Mouse (Mus musculus) thymus, adult 2 months (tissue): ENCODE results near the gene Slc22a14. TPM values are rescaled to one million over a fixed set of nuclear protein-coding genes. Genes with fewer than 3 reads are reported as not detected.

Experiments used
- DNase-seq: peaks from one replicate; pipeline ENCODE4 v3.0.0; 2021
- H3K27ac ChIP-seq: fragments of 200-500 bp; 2 replicates; pipeline ENCODE4 v1.5.1; 2012; ENCODE audit warnings: low read length, control low read depth; ENCODE audit not compliant: control insufficient read depth, insufficient read depth
- H3K27me3 ChIP-seq: fragments of 200-500 bp; 2 replicates; pipeline ENCODE4 v1.6.1; 2012; ENCODE audit warnings: mild to moderate bottlenecking, low read length, moderate library complexity, mixed read lengths; ENCODE audit not compliant: control insufficient read depth, insufficient read depth
- H3K36me3 ChIP-seq: fragments of 200-500 bp; 2 replicates; pipeline ENCODE4 v1.6.1; 2012; ENCODE audit warnings: mild to moderate bottlenecking, low read length, moderate library complexity; ENCODE audit not compliant: control insufficient read depth, insufficient read depth
- H3K4me1 ChIP-seq: fragments of 200-500 bp; replicated peaks from 2 replicates; pipeline ENCODE4 v1.6.1; 2012; ENCODE audit warnings: low read length; ENCODE audit not compliant: control insufficient read depth, insufficient read depth
- H3K4me3 ChIP-seq: fragments of 200-500 bp; 2 replicates; pipeline ENCODE4 v1.5.1; 2012; ENCODE audit warnings: mild to moderate bottlenecking, low read length, control low read depth, moderate library complexity; ENCODE audit not compliant: control insufficient read depth, insufficient read depth
- CTCF ChIP-seq: fragments of 200-500 bp; IDR thresholded peaks from 2 replicates; pipeline ENCODE4 v1.5.1; 2012; ENCODE audit warnings: mild to moderate bottlenecking, control low read depth, low read length, moderate library complexity, borderline replicate concordance; ENCODE audit not compliant: control insufficient read depth, poor library complexity, insufficient read depth; ENCODE audit errors: extremely low read depth
- POLR2A ChIP-seq: fragments of 200-500 bp; IDR thresholded peaks from 2 replicates; pipeline ENCODE4 v1.6.1; 2012; ENCODE audit warnings: mild to moderate bottlenecking, low read length, control low read depth, moderate library complexity; ENCODE audit not compliant: control insufficient read depth, poor library complexity, insufficient read depth; ENCODE audit errors: extremely low read depth
- WGBS: fragments of 180-500 bp; shearing (Covaris S2); methylation state at CpG from one replicate; pipeline ENCODE4 v1.1.7; 2018; 5-methylcytosine and 5-hydroxymethylcytosine counted together
- polyA plus RNA-seq: library from polyadenylated mRNA; depleted of rRNA; stranded (reverse); fragments of >200 nt; gene quantifications from 2 replicates; pipeline ENCODE4 v1.2.3, GENCODE M21; 2012

Gene Slc22a14
- polyA plus RNA-seq, 1 experiment, result 0.16 TPM

- Histone ChIP-seq H3K36me3 (no peaks in the 10 kb centered on the region), H3K4me3 (no peak overlapping the region), H3K4me1 (no peaks in the 10 kb centered on the region), H3K27ac (no peak overlapping the region), H3K27me3 (no peaks in the 10 kb centered on the region)
- TF ChIP-seq CTCF (no peak), POLR2A (no peak)
- WGBS, result 85% methylated on average over 8 of the region's 8 CpGs
- DNase-seq, result no peak
Measured at GRCm38 (mm10) chr9:119212996-119213395, 152.4 kb downstream of the Slc22a14 start.

- H3K27ac ChIP-seq, result no peak within 1 kb of the TSS
- no peak within 1 kb of the TSS for H3K4me3 ChIP-seq
Measured at GRCm38 (mm10) chr9:119208998-119209397, 156.4 kb downstream of the Slc22a14 start, which contains the start of gene Slc22a13. TSS of gene Slc22a13 (minus strand) at chr9:119209098.

GRCm38 (mm10) chr9:119207113-119207512, 158.2 kb downstream of the Slc22a14 start:
- no peaks in the 10 kb centered on the region for H3K36me3 ChIP-seq
- WGBS, result 75% methylated on average over 4 of the region's 4 CpGs
- H3K4me3 ChIP-seq, result no peak overlapping the region
- no peak for DNase-seq
- no peak for TF ChIP-seq CTCF
- TF ChIP-seq POLR2A, result no peak
- H3K27me3 ChIP-seq, result no peaks in the 10 kb centered on the region
- H3K4me1 ChIP-seq, result no peaks in the 10 kb centered on the region
- H3K27ac ChIP-seq, result no peak overlapping the region

More at GRCm38 (mm10) chr9:119208998-119209397, 156.4 kb downstream of the Slc22a14 start, which contains the start of gene Slc22a13:
- DNase-seq, result no peak
- H3K4me1 ChIP-seq, result no peaks in the 10 kb centered on the region
- H3K36me3 ChIP-seq, result no peaks in the 10 kb centered on the region
- H3K27me3 ChIP-seq, result no peaks in the 10 kb centered on the region
- TF ChIP-seq POLR2A, result no peak
- no peak for TF ChIP-seq CTCF
- WGBS, result 93% methylated on average over 4 of the region's 4 CpGs

GRCm38 (mm10) chr9:119206666-119207065, 158.7 kb downstream of the Slc22a14 start:
- H3K4me3 ChIP-seq, result no peak overlapping the region
- TF ChIP-seq CTCF, result no peak
- no peak for TF ChIP-seq POLR2A
- no peaks in the 10 kb centered on the region for H3K36me3 ChIP-seq
- H3K4me1 ChIP-seq, result no peaks in the 10 kb centered on the region
- no peaks in the 10 kb centered on the region for H3K27me3 ChIP-seq
- WGBS, result 76% methylated on average over 2 of the region's 2 CpGs
- no peak for DNase-seq
- no peak overlapping the region for H3K27ac ChIP-seq

GRCm38 (mm10) chr9:119205756-119206155, 159.6 kb downstream of the Slc22a14 start:
- no peak overlapping the region for H3K27ac ChIP-seq
- no peaks in the 10 kb centered on the region for H3K36me3 ChIP-seq
- H3K27me3 ChIP-seq, result no peaks in the 10 kb centered on the region
- no peak overlapping the region for H3K4me3 ChIP-seq
- no peaks in the 10 kb centered on the region for H3K4me1 ChIP-seq
- no peak for DNase-seq
- WGBS, result 90% methylated on average over 5 of the region's 5 CpGs
- TF ChIP-seq POLR2A, result no peak
- TF ChIP-seq CTCF, result no peak

GRCm38 (mm10) chr9:119203617-119204016, 161.7 kb downstream of the Slc22a14 start:
- WGBS, result 93% methylated on average over 9 of the region's 9 CpGs
- no peak for TF ChIP-seq POLR2A

GRCm38 (mm10) chr9:119201653-119202052, 163.7 kb downstream of the Slc22a14 start:
- no peaks in the 10 kb centered on the region for H3K27me3 ChIP-seq
- TF ChIP-seq CTCF (no peak), POLR2A (no peak)
- no peaks in the 10 kb centered on the region for H3K36me3 ChIP-seq
- no peaks in the 10 kb centered on the region for H3K4me1 ChIP-seq
- no peak for DNase-seq
- H3K27ac ChIP-seq, result no peak overlapping the region
- H3K4me3 ChIP-seq, result no peak overlapping the region
- WGBS, result 86% methylated on average over 5 of the region's 5 CpGs

More at GRCm38 (mm10) chr9:119203617-119204016, 161.7 kb downstream of the Slc22a14 start:
- no peak for DNase-seq
- H3K36me3 ChIP-seq, result no peaks in the 10 kb centered on the region
- H3K4me1 ChIP-seq, result no peaks in the 10 kb centered on the region
- no peak overlapping the region for H3K4me3 ChIP-seq
- H3K27me3 ChIP-seq, result no peaks in the 10 kb centered on the region
- H3K27ac ChIP-seq, result no peak overlapping the region
